Mouse (Mus musculus) liver, embryonic 16.5 days (tissue): Measurements from ENCODE around the gene Asb2. TPM values are rescaled to one million over a fixed set of nuclear protein-coding genes. Genes with fewer than 3 reads are reported as not detected.

ENCODE experiments used
- ATAC-seq: fragments of 200-750 bp; cut with Nextera tagmentation; 2 replicates; pipeline ENCODE4 v1.8.0; 2017; ENCODE audit warnings: low read depth, mild to moderate bottlenecking, moderate number of reproducible peaks, moderate library complexity
- H3K27ac ChIP-seq: fragments of 300-500 bp; sonication (generic); 2 replicates; pipeline ENCODE4 v1.5.1; 2014; ENCODE audit warnings: mild to moderate bottlenecking, low read length
- H3K27me3 ChIP-seq: fragments of 300-500 bp; sonication (generic); 2 replicates; pipeline ENCODE4 v1.6.1; 2014; ENCODE audit warnings: low read depth, low read length, mixed read lengths; ENCODE audit not compliant: control insufficient read depth, insufficient read depth
- H3K36me3 ChIP-seq: fragments of 300-500 bp; sonication (generic); 2 replicates; pipeline ENCODE4 v1.6.1; 2014; ENCODE audit warnings: mild to moderate bottlenecking; ENCODE audit not compliant: control insufficient read depth, insufficient read depth
- H3K4me1 ChIP-seq: fragments of 300-500 bp; sonication (generic); 2 replicates; pipeline ENCODE4 v1.6.1; 2014; ENCODE audit warnings: low read depth, low read length, mixed read lengths; ENCODE audit not compliant: control insufficient read depth
- H3K4me2 ChIP-seq: fragments of 300-500 bp; sonication (generic); 2 replicates; pipeline ENCODE4 v1.6.1; 2014; ENCODE audit warnings: low read depth, low read length, mixed read lengths
- H3K4me3 ChIP-seq: fragments of 300-500 bp; sonication (generic); 2 replicates; pipeline ENCODE4 v1.5.1; 2014; ENCODE audit warnings: low read depth, mild to moderate bottlenecking, low read length
- H3K9ac ChIP-seq: fragments of 300-500 bp; sonication (generic); 2 replicates; pipeline ENCODE4 v1.6.1; 2014; ENCODE audit warnings: low read depth, low read length
- H3K9me3 ChIP-seq: fragments of 300-500 bp; sonication (generic); replicated peaks from 2 replicates; pipeline ENCODE4 v1.6.1; 2016; ENCODE audit warnings: low read length; ENCODE audit not compliant: control insufficient read depth
- WGBS: fragments of 180-500 bp; shearing (Covaris S2); extraction: QIAGEN DNeasy Blood & Tissue Kit; methylation state at CpG from one replicate; pipeline ENCODE4 v1.1.7; 2014; ENCODE audit not compliant: insufficient replicate concordance; 5-methylcytosine and 5-hydroxymethylcytosine counted together
- polyA plus RNA-seq: library from polyadenylated mRNA; unstranded; fragments of >200 nt; fragmentation: Nextera tagmentation; extraction: Ambion mirVana; gene quantifications from 2 replicates; pipeline ENCODE4 v1.2.1, GENCODE M21; 2015

Gene Asb2
- polyA plus RNA-seq, 1 experiment from 2014 or later: 4.5 TPM

GRCm38 (mm10) chr12:103388505-103389347 is 32.9 kb upstream of the Asb2 start, which contains the start of gene Otub2:
Otub2 (plus strand) TSS chr12:103388682.
- Histone ChIP-seq H3K4me2 (peak within 1 kb of the TSS; percentile 64), H3K4me1 (peaks cover 46% of the 10 kb centered on the region), H3K27me3 (no peaks in the 10 kb centered on the region), H3K27ac (peak within 1 kb of the TSS; percentile 90), H3K36me3 (peaks cover 2% of the 10 kb centered on the region; the same call in 1 of the 2 replicates), H3K9me3 (no peaks in the 10 kb centered on the region), H3K9ac (peak within 1 kb of the TSS; percentile 99), H3K4me3 (peak within 1 kb of the TSS; percentile 98)
- under 1% methylated on average over 58 of the region's 58 CpGs for WGBS
- ATAC-seq: peak; percentile 90

- Histone ChIP-seq H3K9ac (no peak overlapping the region), H3K27me3 (no peaks in the 10 kb centered on the region)
Observed at GRCm38 (mm10) chr12:103380226-103380625, 24.4 kb upstream of the Asb2 start.

GRCm38 (mm10) chr12:103376774-103377173 is 21.0 kb upstream of the Asb2 start:
- no peak overlapping the region for H3K4me2 ChIP-seq
- H3K9me3 ChIP-seq: no peaks in the 10 kb centered on the region
- WGBS: 62% methylated on average over 4 of the region's 4 CpGs
- no peaks in the 10 kb centered on the region for H3K36me3 ChIP-seq
- peaks cover 12% of the 10 kb centered on the region for H3K4me1 ChIP-seq
- H3K9ac ChIP-seq: no peak overlapping the region
- H3K27ac ChIP-seq: no peak overlapping the region
- H3K4me3 ChIP-seq: no peak overlapping the region
- no peaks in the 10 kb centered on the region for H3K27me3 ChIP-seq
- ATAC-seq: no peak

More at GRCm38 (mm10) chr12:103380226-103380625, 24.4 kb upstream of the Asb2 start:
- Histone ChIP-seq H3K9me3 (no peaks in the 10 kb centered on the region), H3K4me1 (no peaks in the 10 kb centered on the region), H3K4me3 (no peak overlapping the region), H3K36me3 (no peaks in the 10 kb centered on the region), H3K4me2 (no peak overlapping the region), H3K27ac (no peak overlapping the region)
- no peak for ATAC-seq
- WGBS: 70% methylated on average over 4 of the region's 4 CpGs

- WGBS: 63% methylated on average over 5 of the region's 5 CpGs
- H3K4me3 ChIP-seq: no peak overlapping the region
- H3K9me3 ChIP-seq: no peaks in the 10 kb centered on the region
- H3K4me1 ChIP-seq: peaks cover 12% of the 10 kb centered on the region
- no peak overlapping the region for H3K9ac ChIP-seq
- no peaks in the 10 kb centered on the region for H3K27me3 ChIP-seq
- no peak overlapping the region for H3K27ac ChIP-seq
- no peak for ATAC-seq
- no peak overlapping the region for H3K4me2 ChIP-seq
- no peaks in the 10 kb centered on the region for H3K36me3 ChIP-seq
Observed at GRCm38 (mm10) chr12:103376124-103376523, 20.3 kb upstream of the Asb2 start.

GRCm38 (mm10) chr12:103373530-103374236 is 17.9 kb upstream of the Asb2 start:
- Histone ChIP-seq H3K27me3 (peaks cover 3% of the 10 kb centered on the region; the same call in 1 of the 2 replicates), H3K36me3 (no peaks in the 10 kb centered on the region), H3K9me3 (no peaks in the 10 kb centered on the region), H3K27ac (peak overlapping the region; percentile 21; the same call in 1 of the 2 replicates), H3K4me3 (no peak overlapping the region), H3K4me1 (peaks cover 12% of the 10 kb centered on the region), H3K4me2 (0 out of 2 replicates have a peak overlapping the region, but pooled peaks have one; percentile 4), H3K9ac (0 out of 2 replicates have a peak overlapping the region, but pooled peaks have one; percentile 13)
- 26% methylated on average over 8 of the region's 8 CpGs for WGBS
- ATAC-seq: peak; percentile 83

- no peak overlapping the region for H3K27ac ChIP-seq
- H3K9ac ChIP-seq: no peak overlapping the region
- H3K4me1 ChIP-seq: peaks cover 22% of the 10 kb centered on the region
- ATAC-seq: no peak
- no peaks in the 10 kb centered on the region for H3K9me3 ChIP-seq
- H3K4me3 ChIP-seq: no peak overlapping the region
- H3K4me2 ChIP-seq: no peak overlapping the region
- WGBS: 14% methylated on average over 6 of the region's 6 CpGs
- H3K27me3 ChIP-seq: peaks cover 3% of the 10 kb centered on the region; the same call in 1 of the 2 replicates
- H3K36me3 ChIP-seq: no peaks in the 10 kb centered on the region
Observed at GRCm38 (mm10) chr12:103371711-103372110, 15.9 kb upstream of the Asb2 start.

GRCm38 (mm10) chr12:103370861-103371260 is 15.1 kb upstream of the Asb2 start:
- no peak for ATAC-seq
- Histone ChIP-seq H3K36me3 (no peaks in the 10 kb centered on the region), H3K4me2 (no peak overlapping the region), H3K4me1 (peaks cover 22% of the 10 kb centered on the region), H3K27ac (no peak overlapping the region), H3K27me3 (peaks cover 3% of the 10 kb centered on the region; the same call in 1 of the 2 replicates), H3K4me3 (no peak overlapping the region), H3K9me3 (no peaks in the 10 kb centered on the region), H3K9ac (no peak overlapping the region)
- WGBS: 71% methylated on average over 4 of the region's 4 CpGs

- peaks cover 3% of the 10 kb centered on the region; the same call in 1 of the 2 replicates for H3K27me3 ChIP-seq
- H3K4me3 ChIP-seq: no peak overlapping the region
- H3K4me1 ChIP-seq: peaks cover 16% of the 10 kb centered on the region
- H3K4me2 ChIP-seq: no peak overlapping the region; the same call in 1 of the 2 replicates
- H3K9ac ChIP-seq: no peak overlapping the region
- H3K9me3 ChIP-seq: no peaks in the 10 kb centered on the region
- WGBS: 44% methylated on average over 2 of the region's 2 CpGs
- H3K36me3 ChIP-seq: no peaks in the 10 kb centered on the region
- ATAC-seq: no peak
- no peak overlapping the region for H3K27ac ChIP-seq
Observed at GRCm38 (mm10) chr12:103368777-103369176, 13.0 kb upstream of the Asb2 start.
